Mouse (Mus musculus): ENCODE measurements around the gene Gm21637.
"Not testable (repeated sequence)": the region's sequence is repeated elsewhere in the genome, so short reads cannot be mapped to it uniquely, and the experiment has no call there.

Gm21637 gene

DNA sequence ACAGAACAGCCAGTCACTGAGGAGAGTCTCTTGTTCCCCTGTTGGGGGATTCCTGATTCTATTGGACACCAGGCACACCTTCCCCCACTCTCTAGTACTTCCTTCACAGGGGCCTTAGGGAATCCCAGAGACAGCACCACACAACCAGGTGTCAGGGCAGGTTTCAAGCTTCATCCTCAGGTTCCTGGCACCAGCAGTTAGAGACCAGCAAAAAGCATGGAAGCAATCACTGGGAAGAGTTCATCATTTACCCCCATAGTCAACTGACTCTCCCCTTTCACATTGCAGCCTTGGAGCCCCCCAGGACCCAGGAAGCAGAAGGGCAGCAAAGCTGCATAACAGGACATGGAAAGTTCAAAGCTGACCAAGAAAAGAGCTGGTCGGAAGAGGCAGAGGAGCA lies at the start of gene Gm21637:
Gene Gm21637, plus strand, starts transcription at position 301 of the 400 bp plus-strand sequence.
- not testable (repeated sequence) for DNase-seq (ENCODE audit: low spot score)

Data from urinary bladder, postnatal 10 days (tissue).